In genomic region chr17:32363821-32364301, GRCm38 (mm10) we compare ENCODE assay signal across 8 mouse cellular contexts. TPM values are rescaled to one million over a fixed set of nuclear protein-coding genes. Genes with fewer than 3 reads are reported as not detected.
DNase-seq lines count a peak whose midpoint lies in the region; ATAC-seq and TF ChIP-seq lines count a peak whose summit lies in the region.

No protein-coding gene starts in this region.

- 3% methylated on average over 41 of the region's 50 CpGs for WGBS in heart, embryonic 12.5 days
- WGBS in forebrain, embryonic 10.5 days = 1% methylated on average over 31 of the region's 50 CpGs
- WGBS in kidney, postnatal 0 days = 0% methylated on average over 23 of the region's 50 CpGs
- under 1% methylated on average over 37 of the region's 50 CpGs for WGBS in neural tube, embryonic 12.5 days

- no peaks in the 10 kb centered on the region for H3K27me3 ChIP-seq in heart, embryonic 12.5 days (replicated peaks)
- H3K27me3 ChIP-seq in ES-Bruce4 (ENCODE audit: control insufficient read depth, insufficient read depth, low read length, poor library complexity, severe bottlenecking) = no peaks in the 10 kb centered on the region
- H3K27me3 ChIP-seq in forebrain, embryonic 10.5 days (ENCODE audit: poor library complexity, severe bottlenecking) = peaks cover 4% of the 10 kb centered on the region; the same call in 1 of the 2 replicates
- H3K27me3 ChIP-seq in kidney, postnatal 0 days (ENCODE audit: insufficient read depth, low read length) = no peaks in the 10 kb centered on the region
- no peaks in the 10 kb centered on the region for H3K27me3 ChIP-seq in neural tube, embryonic 12.5 days (replicated peaks)

- H3K27ac ChIP-seq in heart, embryonic 12.5 days (ENCODE audit: poor library complexity, severe bottlenecking) = peak overlapping the region; percentile 15
- no peak overlapping the region for H3K27ac ChIP-seq in ES-Bruce4 (ENCODE audit: insufficient read depth, low read length)
- peak overlapping the region; percentile 97 for H3K27ac ChIP-seq in forebrain, embryonic 10.5 days
- H3K27ac ChIP-seq in kidney, postnatal 0 days = peak overlapping the region; percentile 80
- H3K27ac ChIP-seq in neural tube, embryonic 12.5 days = peak overlapping the region; percentile 26; the same call in 1 of the 2 replicates

- no peak for TF ChIP-seq EP300 in ES-Bruce4 (IDR thresholded peaks at IDR 0.05; ENCODE audit: insufficient read depth, low read depth, low read length)

- no peak for TF ChIP-seq POLR2A in ES-Bruce4 (IDR thresholded peaks at IDR 0.05; ENCODE audit: insufficient read depth, low read length)

- H3K4me2 ChIP-seq in heart, embryonic 12.5 days = peak overlapping the region; percentile 94
- H3K4me2 ChIP-seq in kidney, postnatal 0 days (ENCODE audit: low read length) = peak overlapping the region; percentile 89
- peak overlapping the region; percentile 87 for H3K4me2 ChIP-seq in neural tube, embryonic 12.5 days (replicated peaks)

- peaks cover 26% of the 10 kb centered on the region for H3K4me1 ChIP-seq in heart, embryonic 12.5 days (replicated peaks)
- peaks cover 2% of the 10 kb centered on the region for H3K4me1 ChIP-seq in ES-Bruce4 (ENCODE audit: control insufficient read depth, insufficient read depth, low read length)
- peaks cover 41% of the 10 kb centered on the region for H3K4me1 ChIP-seq in forebrain, embryonic 10.5 days
- H3K4me1 ChIP-seq in kidney, postnatal 0 days (replicated peaks; ENCODE audit: insufficient read depth, low read length) = peaks cover 8% of the 10 kb centered on the region
- peaks cover 19% of the 10 kb centered on the region for H3K4me1 ChIP-seq in neural tube, embryonic 12.5 days

- H3K4me3 ChIP-seq in heart, embryonic 12.5 days = peak overlapping the region; percentile 80
- peak overlapping the region; percentile 77 for H3K4me3 ChIP-seq in ES-Bruce4 (ENCODE audit: low read depth, low read length)
- H3K4me3 ChIP-seq in forebrain, embryonic 10.5 days = peak overlapping the region; percentile 96
- H3K4me3 ChIP-seq in kidney, postnatal 0 days (replicated peaks; ENCODE audit: low read depth, low read length) = peak overlapping the region; percentile 75
- H3K4me3 ChIP-seq in neural tube, embryonic 12.5 days = peak overlapping the region; percentile 92

- DNase-seq in heart, postnatal 4 days = no peak
- peak; percentile 40 for DNase-seq in forebrain, embryonic 10.5 days (ENCODE audit: extremely low spot score, low spot score)
- peak; percentile 33 for DNase-seq in kidney, postnatal 0 days (ENCODE audit: low spot score)
- no peak for DNase-seq in adrenal gland, postnatal 25 days
- no peak for DNase-seq in ovary, adult 18-20 months (ENCODE audit: low spot score)

- ATAC-seq in heart, embryonic 12.5 days (ENCODE audit: insufficient number of reproducible peaks, low FRiP score) = peak; percentile 60; the same call in 1 of the 2 replicates
- ATAC-seq in kidney, postnatal 0 days (replicated peaks; ENCODE audit: low FRiP score, low read depth) = peak; percentile 45
- ATAC-seq in neural tube, embryonic 12.5 days (ENCODE audit: low FRiP score, low read depth) = peak; percentile 46

- peaks cover 43% of the 10 kb centered on the region for H3K36me3 ChIP-seq in heart, embryonic 12.5 days
- peaks cover 43% of the 10 kb centered on the region for H3K36me3 ChIP-seq in ES-Bruce4 (ENCODE audit: control insufficient read depth, insufficient read depth, low read length, poor library complexity, severe bottlenecking)
- H3K36me3 ChIP-seq in forebrain, embryonic 10.5 days (replicated peaks) = peaks cover 47% of the 10 kb centered on the region
- H3K36me3 ChIP-seq in kidney, postnatal 0 days (ENCODE audit: insufficient read depth, low read length) = peaks cover 29% of the 10 kb centered on the region
- H3K36me3 ChIP-seq in neural tube, embryonic 12.5 days = peaks cover 42% of the 10 kb centered on the region

- H3K9ac ChIP-seq in heart, embryonic 12.5 days = peak overlapping the region; percentile 86
- peak overlapping the region; percentile 92 for H3K9ac ChIP-seq in ES-Bruce4 (ENCODE audit: low read depth, poor library complexity, severe bottlenecking)
- peak overlapping the region; percentile 96 for H3K9ac ChIP-seq in kidney, postnatal 0 days (ENCODE audit: low read depth, low read length)
- H3K9ac ChIP-seq in neural tube, embryonic 12.5 days = peak overlapping the region; percentile 97

- no peak for TF ChIP-seq CTCF in ES-Bruce4 (IDR thresholded peaks at IDR 0.05; ENCODE audit: low read depth, low read length)
- no peak for TF ChIP-seq CTCF in kidney, postnatal 0 days (IDR thresholded peaks at IDR 0.05; ENCODE audit: low read depth)

- H3K9me3 ChIP-seq in heart, embryonic 12.5 days (replicated peaks) = no peaks in the 10 kb centered on the region
- H3K9me3 ChIP-seq in ES-Bruce4 (replicated peaks; ENCODE audit: control insufficient read depth, insufficient read depth, low read length, poor library complexity, severe bottlenecking) = no peaks in the 10 kb centered on the region
- H3K9me3 ChIP-seq in forebrain, embryonic 10.5 days = no peaks in the 10 kb centered on the region
- no peaks in the 10 kb centered on the region for H3K9me3 ChIP-seq in kidney, postnatal 0 days (replicated peaks; ENCODE audit: low read length)
- H3K9me3 ChIP-seq in neural tube, embryonic 12.5 days = no peaks in the 10 kb centered on the region

RNA-seq across cellular contexts. Expression of gene Akap8l, which starts 13.5 kb away (rescaled TPM):
- 79.4 and 84.6 TPM in 2 replicates for polyA plus RNA-seq in heart, embryonic 12.5 days (2016; fragmentation: Nextera tagmentation; extraction: Ambion mirVana)
- 10 to 100 TPM; 57.4 to 57.8 TPM for total RNA-seq in heart, postnatal 4 days (2021)
- polyA plus RNA-seq in ES-Bruce4 (2011; ENCODE audit: insufficient read depth, insufficient read length, low read depth, missing spikeins) = 67.7 and 78.8 TPM in 2 replicates
- 79.0 and 79.9 TPM in 2 replicates for polyA plus RNA-seq in forebrain, embryonic 10.5 days (2016; fragmentation: Nextera tagmentation; extraction: Ambion mirVana)
- polyA plus RNA-seq in kidney, postnatal 0 days (2015; fragmentation: Nextera tagmentation; extraction: Ambion mirVana) = 63.2 and 70.2 TPM in 2 replicates
- 135 and 136 TPM in 2 replicates for polyA plus RNA-seq in neural tube, embryonic 12.5 days (2016; fragmentation: Nextera tagmentation; extraction: Ambion mirVana)
- total RNA-seq in adrenal gland, postnatal 25 days (2021) = 163 and 192 TPM in 2 replicates

RNA-seq across cellular contexts. Expression of gene Wiz, which starts 25.4 kb away (rescaled TPM):
- polyA plus RNA-seq in heart, embryonic 12.5 days (2016; fragmentation: Nextera tagmentation; extraction: Ambion mirVana) = 23.7 and 23.9 TPM in 2 replicates
- 10 to 100 TPM; 33.7 to 34.6 TPM for total RNA-seq in heart, postnatal 4 days (2021)
- polyA plus RNA-seq in ES-Bruce4 (2011; ENCODE audit: insufficient read depth, insufficient read length, low read depth, missing spikeins) = 56.3 and 69.9 TPM in 2 replicates
- 24.9 and 25.9 TPM in 2 replicates for polyA plus RNA-seq in forebrain, embryonic 10.5 days (2016; fragmentation: Nextera tagmentation; extraction: Ambion mirVana)
- 18.6 and 20.8 TPM in 2 replicates for polyA plus RNA-seq in kidney, postnatal 0 days (2015; fragmentation: Nextera tagmentation; extraction: Ambion mirVana)
- 41.4 and 50.5 TPM in 2 replicates for polyA plus RNA-seq in neural tube, embryonic 12.5 days (2016; fragmentation: Nextera tagmentation; extraction: Ambion mirVana)
- 55.4 and 58.3 TPM in 2 replicates for total RNA-seq in adrenal gland, postnatal 25 days (2021)

RNA-seq across cellular contexts. Expression of gene Rasal3, which starts 39.5 kb away (rescaled TPM):
- 0.66 and 0.95 TPM in 2 replicates for polyA plus RNA-seq in heart, embryonic 12.5 days (2016; fragmentation: Nextera tagmentation; extraction: Ambion mirVana)
- under 1 TPM; 0.52 to 0.67 TPM for total RNA-seq in heart, postnatal 4 days (2021)
- polyA plus RNA-seq in ES-Bruce4 (2011; ENCODE audit: insufficient read depth, insufficient read length, low read depth, missing spikeins) = 0.20 and 0.96 TPM in 2 replicates
- 0.50 and 0.52 TPM in 2 replicates for polyA plus RNA-seq in forebrain, embryonic 10.5 days (2016; fragmentation: Nextera tagmentation; extraction: Ambion mirVana)
- polyA plus RNA-seq in kidney, postnatal 0 days (2015; fragmentation: Nextera tagmentation; extraction: Ambion mirVana) = 0.29 and 0.53 TPM in 2 replicates
- polyA plus RNA-seq in neural tube, embryonic 12.5 days (2016; fragmentation: Nextera tagmentation; extraction: Ambion mirVana) = 0.66 and 1.7 TPM in 2 replicates
- 0.57 and 1.2 TPM in 2 replicates for total RNA-seq in adrenal gland, postnatal 25 days (2021)

RNA-seq across cellular contexts. Expression of gene Akap8, which starts 42.8 kb away (rescaled TPM):
- polyA plus RNA-seq in heart, embryonic 12.5 days (2016; fragmentation: Nextera tagmentation; extraction: Ambion mirVana) = 85.1 and 88.9 TPM in 2 replicates
- total RNA-seq in heart, postnatal 4 days (2021) = 10 to 100 TPM; 68.8 to 78.1 TPM
- 135 and 154 TPM in 2 replicates for polyA plus RNA-seq in ES-Bruce4 (2011; ENCODE audit: insufficient read depth, insufficient read length, low read depth, missing spikeins)
- polyA plus RNA-seq in forebrain, embryonic 10.5 days (2016; fragmentation: Nextera tagmentation; extraction: Ambion mirVana) = 144 and 147 TPM in 2 replicates
- polyA plus RNA-seq in kidney, postnatal 0 days (2015; fragmentation: Nextera tagmentation; extraction: Ambion mirVana) = 51.4 and 55.8 TPM in 2 replicates
- polyA plus RNA-seq in neural tube, embryonic 12.5 days (2016; fragmentation: Nextera tagmentation; extraction: Ambion mirVana) = 124 and 126 TPM in 2 replicates
- total RNA-seq in adrenal gland, postnatal 25 days (2021) = 85.2 and 89.0 TPM in 2 replicates

Comparison
In these comparisons a context has a peak if more than half of its experiments do, and no peak if none do; other contexts are left out.
1. DNase-seq: peak in forebrain, embryonic 10.5 days (single experiment) and kidney, postnatal 0 days (single experiment); none in heart, postnatal 4 days (single experiment), adrenal gland, postnatal 25 days (single experiment) and ovary, adult 18-20 months (single experiment).
2. Peak in every context shown above with its lines, with median percentiles within 50 percentile points of each other: ATAC-seq, H3K4me2 ChIP-seq, H3K4me3 ChIP-seq and H3K9ac ChIP-seq.